Mouse (Mus musculus): ENCODE measurements around the gene Asb10.

DNA sequence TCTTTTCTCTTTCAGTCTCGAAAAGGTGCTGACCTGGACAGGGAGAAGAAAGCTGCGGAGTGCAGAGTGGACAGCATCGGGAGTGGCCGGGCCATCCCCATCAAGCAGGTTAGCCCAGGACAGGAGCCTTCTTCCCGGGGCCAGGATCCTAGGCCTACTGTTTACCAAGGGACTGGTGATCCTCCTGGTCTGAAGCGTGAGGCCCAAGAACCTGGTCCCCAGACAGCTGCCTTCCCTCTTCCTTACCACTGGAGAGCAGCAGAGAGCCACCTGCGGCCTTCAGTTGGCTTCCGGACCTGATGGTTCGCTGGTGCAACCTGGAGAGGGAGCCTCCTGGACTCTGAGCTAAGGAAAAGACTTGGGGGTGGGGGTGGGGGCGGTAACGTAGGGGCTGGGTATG, 57.5 kb downstream of the Asb10 start:
- TF ChIP-seq ZC3H11A (IDR thresholded peaks at IDR 0.05; ENCODE audit: borderline replicate concordance, low read depth, low read length) = peak; percentile 38; the same call in 1 of the 2 replicates
- no peak for TF ChIP-seq ZNF384 (IDR thresholded peaks at IDR 0.05; ENCODE audit: low read depth, low read length)
- peak; percentile 30; the same call in 1 of the 2 replicates for TF ChIP-seq HCFC1 (IDR thresholded peaks at IDR 0.05; ENCODE audit: borderline replicate concordance, insufficient read depth, low read length)
- TF ChIP-seq CHD2 (IDR thresholded peaks at IDR 0.05; ENCODE audit: low read depth, low read length) = no peak
- no peak for TF ChIP-seq MAFK (IDR thresholded peaks at IDR 0.05; ENCODE audit: insufficient read depth, low read depth, low read length)
